Mouse (Mus musculus) heart, postnatal 0 days (tissue): ENCODE data around the gene Ccna2.

Source experiments
- CTCF ChIP-seq: IDR thresholded peaks from 2 replicates; pipeline ENCODE4 v1.5.1; 2016; ENCODE audit warnings: antibody characterized with exemption, control low read depth, low read depth
- EP300 ChIP-seq: IDR thresholded peaks from 2 replicates; pipeline ENCODE4 v1.6.1; 2016; ENCODE audit warnings: antibody characterized with exemption, low read depth

GRCm38 (mm10) chr3:36563666-36564065, 8.3 kb downstream of the Ccna2 start:
- no peak for TF ChIP-seq CTCF
- no peak for TF ChIP-seq EP300
